Comparison of ENCODE assay signal across 8 mouse cellular contexts in the genomic region with DNA sequence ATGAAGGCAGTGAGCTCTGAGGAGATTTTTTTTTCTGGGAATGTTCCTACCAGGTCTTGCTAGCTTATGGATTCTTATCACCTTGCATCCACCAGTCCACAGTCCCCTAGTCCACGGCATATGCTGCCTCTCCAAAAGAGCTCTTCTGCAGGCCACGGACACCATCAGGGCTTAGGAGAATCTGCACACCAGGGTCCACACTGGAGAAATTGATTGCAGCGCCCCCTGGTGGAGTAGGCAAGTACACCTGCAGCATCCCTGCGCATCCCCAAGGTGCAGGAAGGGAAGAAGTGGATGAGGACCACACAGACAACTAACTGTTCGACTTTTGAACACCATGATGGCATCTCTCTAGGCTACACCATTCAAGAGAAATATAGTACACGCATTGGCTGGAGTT.
A peak's percentile ranks its signal among the peaks of the same experiment; 100 is the strongest.
DNase-seq lines count a peak whose midpoint lies in the region; ATAC-seq lines count a peak whose summit lies in the region.

No protein-coding gene starts in this region.

- no peaks in the 10 kb centered on the region for H3K27me3 ChIP-seq in midbrain, embryonic 11.5 days (ENCODE audit: control insufficient read depth, insufficient read depth, low read length)

- no peak overlapping the region for H3K4me2 ChIP-seq in midbrain, embryonic 11.5 days

- peak; percentile 76 for ATAC-seq in midbrain, embryonic 11.5 days (ENCODE audit: low FRiP score)
- no peak for ATAC-seq in erythroblast, adult 5-6 weeks (replicated peaks; ENCODE audit: low FRiP score, poor library complexity, severe bottlenecking)

- no peaks in the 10 kb centered on the region; the same call in 1 of the 2 replicates for H3K9me3 ChIP-seq in midbrain, embryonic 11.5 days (ENCODE audit: control insufficient read depth, low read length)

- H3K27ac ChIP-seq in midbrain, embryonic 11.5 days (ENCODE audit: low read depth, low read length), result no peak overlapping the region

- no peak overlapping the region for H3K4me3 ChIP-seq in midbrain, embryonic 11.5 days (ENCODE audit: low read depth, low read length)

- WGBS in midbrain, embryonic 11.5 days, result 23% methylated on average over 6 of the region's 6 CpGs

- H3K4me1 ChIP-seq in midbrain, embryonic 11.5 days (ENCODE audit: control insufficient read depth, insufficient read depth, low read length), result no peaks in the 10 kb centered on the region; the same call in 1 of the 2 replicates

- no peaks in the 10 kb centered on the region for H3K36me3 ChIP-seq in midbrain, embryonic 11.5 days (ENCODE audit: control insufficient read depth, insufficient read depth, low read length)

- H3K9ac ChIP-seq in midbrain, embryonic 11.5 days (ENCODE audit: low read length), result no peak overlapping the region

- DNase-seq in 3T3-L1 (ENCODE audit: low read depth, low spot score), result peak; percentile 27
- peak; percentile 85 for DNase-seq in ES-CJ7 (ENCODE audit: low read depth, low spot score)
- DNase-seq in cerebellum, adult 9-10 months, result peak; percentile 36
- DNase-seq in frontal cortex, postnatal 25 days (ENCODE audit: low spot score in 2 of 2), result peak; percentile 62 to 67
- DNase-seq in layer of hippocampus, postnatal 10 days (ENCODE audit: low spot score in 2 of 2), result peak; percentile 81 to 85
- peak; percentile 94 for DNase-seq in midbrain, embryonic 11.5 days (ENCODE audit: low spot score, missing footprints)
- DNase-seq in spleen, postnatal 4 days (ENCODE audit: low spot score in 2 of 2), result peak; percentile 26 to 76

Comparison
In these comparisons a context has a peak if more than half of its experiments do, and no peak if none do; other contexts are left out.
1. DNase-seq: peak in every context shown above with its lines; median percentile 94 in midbrain, embryonic 11.5 days; 85 in ES-CJ7; 83 in layer of hippocampus, postnatal 10 days; 64 in frontal cortex, postnatal 25 days; 51 in spleen, postnatal 4 days; 36 in cerebellum, adult 9-10 months; 27 in 3T3-L1.